Mouse (Mus musculus): ENCODE measurements around the gene B4galt3. TPM values are rescaled to one million over a fixed set of nuclear protein-coding genes. Genes with fewer than 3 reads are reported as not detected.

The B4galt3 gene
- polyA plus RNA-seq, 1 experiment from 2014 or later, result 77.0 TPM

GRCm38 (mm10) chr1:171319748-171320147 is 49.6 kb downstream of the B4galt3 start:
- Histone ChIP-seq H3K27ac (ENCODE audit: low read length) (no peak overlapping the region), H3K4me1 (ENCODE audit: insufficient read depth, low read depth, low read length) (no peaks in the 10 kb centered on the region), H3K36me3 (ENCODE audit: insufficient read depth, low read length) (no peaks in the 10 kb centered on the region), H3K9me3 (ENCODE audit: low read length) (no peaks in the 10 kb centered on the region), H3K27me3 (replicated peaks; ENCODE audit: insufficient read depth, low read length) (no peaks in the 10 kb centered on the region), H3K9ac (replicated peaks; ENCODE audit: low read depth) (no peak overlapping the region), H3K4me2 (replicated peaks; ENCODE audit: low read depth, low read length) (no peak overlapping the region; the same call in 1 of the 2 replicates), H3K4me3 (ENCODE audit: low read depth, low read length) (no peak overlapping the region)
- no peak for TF ChIP-seq CTCF (IDR thresholded peaks at IDR 0.05)
- no peak for TF ChIP-seq EP300 (IDR thresholded peaks at IDR 0.05)
- DNase-seq (ENCODE audit: low spot score) (no peak), ATAC-seq (no peak)
- WGBS, result 15% methylated on average over 7 of the region's 7 CpGs

DNA sequence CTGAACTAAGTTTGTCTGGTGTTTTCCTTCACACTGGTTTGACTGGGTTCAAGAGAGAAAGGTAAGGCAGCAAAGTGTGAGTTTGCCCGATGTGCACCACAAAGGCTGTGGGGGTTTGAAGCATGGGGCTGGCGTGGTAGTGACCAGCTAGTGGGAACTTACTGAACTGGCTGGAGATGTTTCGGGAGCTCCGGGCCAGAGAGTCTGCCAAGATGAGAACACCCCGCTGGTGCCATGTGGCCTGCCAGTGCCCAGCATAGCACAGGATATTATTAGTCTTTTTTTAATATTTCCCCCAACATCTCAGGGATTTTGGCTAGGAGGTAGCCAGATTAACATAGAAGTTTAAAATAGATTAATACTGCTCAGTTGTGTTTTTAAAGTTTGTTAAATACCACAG is 50.0 kb downstream of the B4galt3 start:
- Histone ChIP-seq H3K9ac (replicated peaks; ENCODE audit: low read depth) (no peak overlapping the region), H3K4me2 (replicated peaks; ENCODE audit: low read depth, low read length) (no peak overlapping the region; the same call in 1 of the 2 replicates), H3K27me3 (replicated peaks; ENCODE audit: insufficient read depth, low read length) (no peaks in the 10 kb centered on the region), H3K27ac (ENCODE audit: low read length) (no peak overlapping the region), H3K36me3 (ENCODE audit: insufficient read depth, low read length) (no peaks in the 10 kb centered on the region), H3K4me3 (ENCODE audit: low read depth, low read length) (no peak overlapping the region), H3K9me3 (ENCODE audit: low read length) (no peaks in the 10 kb centered on the region), H3K4me1 (ENCODE audit: insufficient read depth, low read depth, low read length) (no peaks in the 10 kb centered on the region)
- TF ChIP-seq CTCF (IDR thresholded peaks at IDR 0.05) (no peak), EP300 (IDR thresholded peaks at IDR 0.05) (no peak)
- ATAC-seq, result no peak
- no peak for DNase-seq (ENCODE audit: low spot score)
- 24% methylated on average over 5 of the region's 5 CpGs for WGBS

- DNase-seq (ENCODE audit: low spot score) (peak; percentile 80), ATAC-seq (no peak)
- TF ChIP-seq EP300 (IDR thresholded peaks at IDR 0.05) (peak; percentile 10; the same call in 1 of the 2 replicates), CTCF (IDR thresholded peaks at IDR 0.05) (peak; percentile 78)
- Histone ChIP-seq H3K9ac (replicated peaks; ENCODE audit: low read depth) (no peak overlapping the region), H3K4me2 (replicated peaks; ENCODE audit: low read depth, low read length) (no peak overlapping the region), H3K4me3 (ENCODE audit: low read depth, low read length) (no peak overlapping the region), H3K27me3 (replicated peaks; ENCODE audit: insufficient read depth, low read length) (no peaks in the 10 kb centered on the region), H3K9me3 (ENCODE audit: low read length) (no peaks in the 10 kb centered on the region), H3K4me1 (ENCODE audit: insufficient read depth, low read depth, low read length) (no peaks in the 10 kb centered on the region), H3K36me3 (ENCODE audit: insufficient read depth, low read length) (no peaks in the 10 kb centered on the region), H3K27ac (ENCODE audit: low read length) (no peak overlapping the region)
Measured at GRCm38 (mm10) chr1:171321415-171321814, 51.3 kb downstream of the B4galt3 start.

GRCm38 (mm10) chr1:171322012-171322411 is 51.9 kb downstream of the B4galt3 start:
- no peak overlapping the region for H3K27ac ChIP-seq (ENCODE audit: low read length)
- no peaks in the 10 kb centered on the region for H3K4me1 ChIP-seq (ENCODE audit: insufficient read depth, low read depth, low read length)
- H3K27me3 ChIP-seq (replicated peaks; ENCODE audit: insufficient read depth, low read length), result no peaks in the 10 kb centered on the region
- peak; percentile 4 for DNase-seq (ENCODE audit: low spot score)
- TF ChIP-seq CTCF (IDR thresholded peaks at IDR 0.05) (no peak), EP300 (IDR thresholded peaks at IDR 0.05) (no peak)
- no peaks in the 10 kb centered on the region for H3K36me3 ChIP-seq (ENCODE audit: insufficient read depth, low read length)
- no peak overlapping the region for H3K4me3 ChIP-seq (ENCODE audit: low read depth, low read length)
- peak; percentile 50 for ATAC-seq
- 56% methylated on average over 1 of the region's 1 CpGs for WGBS
- no peak overlapping the region for H3K4me2 ChIP-seq (replicated peaks; ENCODE audit: low read depth, low read length)
- H3K9me3 ChIP-seq (ENCODE audit: low read length), result no peaks in the 10 kb centered on the region
- H3K9ac ChIP-seq (replicated peaks; ENCODE audit: low read depth), result no peak overlapping the region

- Histone ChIP-seq H3K27me3 (replicated peaks; ENCODE audit: insufficient read depth, low read length) (no peaks in the 10 kb centered on the region), H3K9me3 (ENCODE audit: low read length) (no peaks in the 10 kb centered on the region), H3K36me3 (ENCODE audit: insufficient read depth, low read length) (no peaks in the 10 kb centered on the region), H3K27ac (ENCODE audit: low read length) (no peak overlapping the region), H3K4me3 (ENCODE audit: low read depth, low read length) (no peak overlapping the region), H3K9ac (replicated peaks; ENCODE audit: low read depth) (no peak overlapping the region), H3K4me1 (ENCODE audit: insufficient read depth, low read depth, low read length) (peaks cover 7% of the 10 kb centered on the region; the same call in 1 of the 2 replicates), H3K4me2 (replicated peaks; ENCODE audit: low read depth, low read length) (no peak overlapping the region)
- WGBS, result 81% methylated on average over 2 of the region's 2 CpGs
- DNase-seq (ENCODE audit: low spot score) (no peak), ATAC-seq (no peak)
- TF ChIP-seq EP300 (IDR thresholded peaks at IDR 0.05), result no peak
- TF ChIP-seq CTCF (IDR thresholded peaks at IDR 0.05), result no peak
Measured at GRCm38 (mm10) chr1:171325571-171325970, 55.4 kb downstream of the B4galt3 start.

Other genes with a start within 250 kb of the B4galt3 start
- gene Fcgr3, start 205.4 kb upstream of the B4galt3 start, polyA plus RNA-seq (2015; fragmentation: Nextera tagmentation; extraction: Ambion mirVana), result 29.3 and 37.4 TPM in 2 replicates
- gene Cfap126, start 156.4 kb upstream of the B4galt3 start, polyA plus RNA-seq (2015; fragmentation: Nextera tagmentation; extraction: Ambion mirVana), result 32.2 and 33.2 TPM in 2 replicates
- 145 and 157 TPM in 2 replicates for gene Sdhc, start 119.7 kb upstream of the B4galt3 start, polyA plus RNA-seq (2015; fragmentation: Nextera tagmentation; extraction: Ambion mirVana)
- 0.62 and 0.73 TPM in 2 replicates for gene Mpz, start 119.6 kb upstream of the B4galt3 start, polyA plus RNA-seq (2015; fragmentation: Nextera tagmentation; extraction: Ambion mirVana)
- gene Pcp4l1, start 74.1 kb upstream of the B4galt3 start, polyA plus RNA-seq (2015; fragmentation: Nextera tagmentation; extraction: Ambion mirVana), result 3.3 and 4.4 TPM in 2 replicates
- gene Nr1i3, start 56.4 kb upstream of the B4galt3 start, polyA plus RNA-seq (2015; fragmentation: Nextera tagmentation; extraction: Ambion mirVana), result 0.07 and 0.08 TPM in 2 replicates
- 14.9 and 17.1 TPM in 2 replicates for gene Tomm40l, start 47.8 kb upstream of the B4galt3 start, polyA plus RNA-seq (2015; fragmentation: Nextera tagmentation; extraction: Ambion mirVana)
- gene Apoa2, start 45.3 kb upstream of the B4galt3 start, polyA plus RNA-seq (2015; fragmentation: Nextera tagmentation; extraction: Ambion mirVana), result 2.3 and 5.5 TPM in 2 replicates
- 121 and 130 TPM in 2 replicates for gene Fcer1g, start 36.0 kb upstream of the B4galt3 start, polyA plus RNA-seq (2015; fragmentation: Nextera tagmentation; extraction: Ambion mirVana)
- gene Adamts4, start 19.9 kb upstream of the B4galt3 start, polyA plus RNA-seq (2015; fragmentation: Nextera tagmentation; extraction: Ambion mirVana), result 2.7 and 3.3 TPM in 2 replicates
- gene Ndufs2, start 18.9 kb upstream of the B4galt3 start, polyA plus RNA-seq (2015; fragmentation: Nextera tagmentation; extraction: Ambion mirVana), result 172 and 188 TPM in 2 replicates
- gene Ppox, start 10.9 kb downstream of the B4galt3 start, polyA plus RNA-seq (2015; fragmentation: Nextera tagmentation; extraction: Ambion mirVana), result 28.4 and 30.6 TPM in 2 replicates
- 38.3 and 40.9 TPM in 2 replicates for gene Usp21, start 17.7 kb downstream of the B4galt3 start, polyA plus RNA-seq (2015; fragmentation: Nextera tagmentation; extraction: Ambion mirVana)
- 95.4 and 100 TPM in 2 replicates for gene Ufc1, start 24.7 kb downstream of the B4galt3 start, polyA plus RNA-seq (2015; fragmentation: Nextera tagmentation; extraction: Ambion mirVana)
- 43.0 and 44.4 TPM in 2 replicates for gene Dedd, start 58.8 kb downstream of the B4galt3 start, polyA plus RNA-seq (2015; fragmentation: Nextera tagmentation; extraction: Ambion mirVana)
- 39.9 and 45.5 TPM in 2 replicates for gene Nit1, start 75.3 kb downstream of the B4galt3 start, polyA plus RNA-seq (2015; fragmentation: Nextera tagmentation; extraction: Ambion mirVana)
- gene Pfdn2, start 75.3 kb downstream of the B4galt3 start, polyA plus RNA-seq (2015; fragmentation: Nextera tagmentation; extraction: Ambion mirVana), result 64.1 and 72.7 TPM in 2 replicates
- gene Klhdc9, start 90.5 kb downstream of the B4galt3 start, polyA plus RNA-seq (2015; fragmentation: Nextera tagmentation; extraction: Ambion mirVana), result 4.0 and 4.5 TPM in 2 replicates
- gene Nectin4, start 99.8 kb downstream of the B4galt3 start, polyA plus RNA-seq (2015; fragmentation: Nextera tagmentation; extraction: Ambion mirVana), result 10.1 and 10.2 TPM in 2 replicates
- gene Arhgap30, start 118.6 kb downstream of the B4galt3 start, polyA plus RNA-seq (2015; fragmentation: Nextera tagmentation; extraction: Ambion mirVana), result 3.5 and 4.1 TPM in 2 replicates
- gene Usf1, start 141.0 kb downstream of the B4galt3 start, polyA plus RNA-seq (2015; fragmentation: Nextera tagmentation; extraction: Ambion mirVana), result 66.4 and 67.7 TPM in 2 replicates
- 7.1 and 7.8 TPM in 2 replicates for gene Tstd1, start 148.5 kb downstream of the B4galt3 start, polyA plus RNA-seq (2015; fragmentation: Nextera tagmentation; extraction: Ambion mirVana)
- 177 and 239 TPM in 2 replicates for gene F11r, start 167.2 kb downstream of the B4galt3 start, polyA plus RNA-seq (2015; fragmentation: Nextera tagmentation; extraction: Ambion mirVana)
- gene Alyref2, start 233.2 kb downstream of the B4galt3 start, polyA plus RNA-seq (2015; fragmentation: Nextera tagmentation; extraction: Ambion mirVana), result 13.7 and 14.8 TPM in 2 replicates